Comparison of ENCODE assay signal across 7 mouse cellular contexts in the genomic region with DNA sequence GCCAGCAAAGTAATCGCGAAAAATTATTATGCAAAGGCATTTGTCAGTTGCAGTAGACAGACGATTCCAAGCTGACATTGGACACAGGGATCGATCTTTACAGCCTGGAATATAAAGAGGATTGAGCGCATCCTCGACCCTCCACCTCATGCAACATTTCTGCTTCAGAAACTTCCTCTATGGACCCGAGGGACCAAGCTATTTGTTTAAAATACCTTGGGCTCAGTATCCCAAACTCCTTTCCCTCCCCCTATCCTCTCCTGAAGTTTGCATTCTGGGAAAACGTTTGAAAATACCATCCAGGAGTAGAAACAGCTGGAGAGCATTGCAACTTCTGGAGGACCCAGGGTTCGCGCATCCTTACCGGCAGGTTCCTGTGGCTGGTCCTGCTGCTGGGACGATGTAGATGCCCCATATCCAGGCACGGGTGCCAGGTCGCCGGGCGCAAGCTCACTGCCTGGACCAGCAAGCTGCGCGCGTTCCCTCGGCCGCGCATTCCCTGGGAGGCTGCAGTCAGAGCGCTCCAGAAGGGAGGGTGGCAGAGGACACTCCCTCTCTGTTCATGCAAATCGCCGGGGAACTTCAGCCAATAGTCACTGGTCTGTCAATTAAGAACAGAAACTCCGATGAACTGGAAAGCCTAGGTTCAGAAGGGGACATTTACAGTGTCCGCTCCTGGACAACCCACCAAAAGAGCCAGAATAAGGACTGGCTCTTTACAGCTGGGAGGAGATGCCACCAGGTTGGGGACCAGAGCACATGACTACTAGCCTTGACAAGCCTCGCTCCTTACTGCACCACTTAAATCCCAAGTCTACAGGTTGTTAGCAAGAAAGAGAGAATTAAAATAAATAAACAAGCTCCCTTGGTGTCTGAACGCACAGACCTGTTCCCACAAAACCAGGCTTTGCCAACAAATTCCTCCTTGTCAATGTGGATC. TPM values are rescaled to one million over a fixed set of nuclear protein-coding genes. Genes with fewer than 3 reads are reported as not detected.
DNase-seq lines count a peak whose midpoint lies in the region; ATAC-seq and TF ChIP-seq lines count a peak whose summit lies in the region.

TSS of gene Pcdh20 (minus strand) at position 902 of the 940 bp plus-strand sequence.

- H3K4me1 ChIP-seq in ES-E14 (ENCODE audit: control insufficient read depth in 2 of 2, insufficient read depth in 2 of 2, low read length in 2 of 2, poor library complexity in 1 of 2) = no peaks in the 10 kb centered on the region
- H3K4me1 ChIP-seq in forebrain, embryonic 10.5 days = peaks cover 22% of the 10 kb centered on the region
- H3K4me1 ChIP-seq in hindbrain, embryonic 10.5 days (replicated peaks) = peaks cover 23% of the 10 kb centered on the region; the same call in 1 of the 2 replicates
- peaks cover 14% of the 10 kb centered on the region for H3K4me1 ChIP-seq in limb, embryonic 12.5 days (replicated peaks)

- no peaks in the 10 kb centered on the region for H3K79me3 ChIP-seq in C2C12 (ENCODE audit: low read depth)

- H3K9me3 ChIP-seq in ES-E14 (ENCODE audit: control insufficient read depth, insufficient read depth, low read depth, low read length) = no peaks in the 10 kb centered on the region
- H3K9me3 ChIP-seq in forebrain, embryonic 10.5 days = no peaks in the 10 kb centered on the region
- no peaks in the 10 kb centered on the region for H3K9me3 ChIP-seq in hindbrain, embryonic 10.5 days
- H3K9me3 ChIP-seq in limb, embryonic 12.5 days = no peaks in the 10 kb centered on the region

- H3K27me3 ChIP-seq in C2C12 (ENCODE audit: control insufficient read depth, insufficient read depth, insufficient read length) (no peaks in the 10 kb centered on the region), myocyte (ENCODE audit: control insufficient read depth, insufficient read depth, insufficient read length) (no peaks in the 10 kb centered on the region)
- peaks cover 45% of the 10 kb centered on the region for H3K27me3 ChIP-seq in forebrain, embryonic 10.5 days (ENCODE audit: poor library complexity, severe bottlenecking)
- H3K27me3 ChIP-seq in hindbrain, embryonic 10.5 days (ENCODE audit: insufficient read depth, poor library complexity, severe bottlenecking) = peaks cover 22% of the 10 kb centered on the region
- peaks cover 35% of the 10 kb centered on the region for H3K27me3 ChIP-seq in limb, embryonic 12.5 days

- no peak within 1 kb of the TSS for H3K27ac ChIP-seq in ES-E14 (ENCODE audit: insufficient read depth, low read depth, low read length, poor library complexity, severe bottlenecking)
- H3K27ac ChIP-seq in forebrain, embryonic 10.5 days = no peak within 1 kb of the TSS
- no peak within 1 kb of the TSS; the same call in 1 of the 2 replicates for H3K27ac ChIP-seq in hindbrain, embryonic 10.5 days
- H3K27ac ChIP-seq in limb, embryonic 12.5 days = no peak within 1 kb of the TSS

- no peak for TF ChIP-seq CTCF in C2C12 (IDR thresholded peaks at IDR 0.05; ENCODE audit: control insufficient read depth, insufficient read depth, insufficient read length)

- peak within 1 kb of the TSS; percentile 78 for H3K4me2 ChIP-seq in limb, embryonic 12.5 days
- H3K4me2 ChIP-seq in myocyte (ENCODE audit: low read depth) = peak within 1 kb of the TSS; percentile 83

- TF ChIP-seq POLR2A in myocyte (IDR thresholded peaks at IDR 0.05; ENCODE audit: insufficient read length, low read depth) = no peak

- H3K79me2 ChIP-seq in C2C12 (ENCODE audit: control insufficient read depth, insufficient read depth) = no peaks in the 10 kb centered on the region
- no peaks in the 10 kb centered on the region for H3K79me2 ChIP-seq in myocyte (ENCODE audit: control insufficient read depth, insufficient read depth)

- in situ Hi-C loops in ES-E14 (cut with MboI; ENCODE audit: low sequenced_read_pairs in 2 of 2, unreplicated experiment in 2 of 2) = no loop called here

- no peak within 1 kb of the TSS for H3K9ac ChIP-seq in ES-E14 (ENCODE audit: insufficient read depth, low read depth, low read length, poor library complexity, severe bottlenecking)
- H3K9ac ChIP-seq in limb, embryonic 12.5 days (replicated peaks) = 0 out of 2 replicates have a peak within 1 kb of the TSS, but pooled peaks have one; percentile 47

- H3ac ChIP-seq in C2C12 (ENCODE audit: control insufficient read depth, insufficient read length, low read depth) (peak within 1 kb of the TSS; percentile 60), myocyte (ENCODE audit: control insufficient read depth, insufficient read length) (no peak within 1 kb of the TSS)

- ATAC-seq in limb, embryonic 12.5 days (ENCODE audit: insufficient number of reproducible peaks, insufficient read depth, low FRiP score, low TSS enrichment, low read depth) = peak; percentile 84

- 1% methylated on average over 29 of the region's 29 CpGs for WGBS in forebrain, embryonic 10.5 days
- WGBS in hindbrain, embryonic 10.5 days = 1% methylated on average over 29 of the region's 29 CpGs
- WGBS in limb, embryonic 12.5 days = 2% methylated on average over 29 of the region's 29 CpGs

- DNase-seq in ES-E14 (ENCODE audit: low read depth, low spot score) = peak; percentile 29
- DNase-seq in forebrain, embryonic 10.5 days (ENCODE audit: extremely low spot score, low spot score) = peak; percentile 55
- peak; percentile 72 for DNase-seq in hindbrain, embryonic 10.5 days (ENCODE audit: low spot score)
- DNase-seq in T-cell, adult 2 months (ENCODE audit: low spot score) = no peak

- H3K36me3 ChIP-seq in C2C12 (ENCODE audit: control insufficient read depth, insufficient read depth) (no peaks in the 10 kb centered on the region), ES-E14 (ENCODE audit: control insufficient read depth, insufficient read depth, low read length, poor library complexity, severe bottlenecking) (no peaks in the 10 kb centered on the region), myocyte (ENCODE audit: control insufficient read depth, insufficient read depth) (no peaks in the 10 kb centered on the region)
- no peaks in the 10 kb centered on the region for H3K36me3 ChIP-seq in forebrain, embryonic 10.5 days (replicated peaks)
- H3K36me3 ChIP-seq in hindbrain, embryonic 10.5 days = no peaks in the 10 kb centered on the region
- no peaks in the 10 kb centered on the region for H3K36me3 ChIP-seq in limb, embryonic 12.5 days

- peak within 1 kb of the TSS; percentile 16 for H3K4me3 ChIP-seq in C2C12 (ENCODE audit: insufficient read depth, poor library complexity, severe bottlenecking)
- H3K4me3 ChIP-seq in ES-E14 (ENCODE audit: insufficient read depth in 1 of 2, low read depth in 1 of 2, low read length in 2 of 2, poor library complexity in 1 of 2, severe bottlenecking in 1 of 2) = peak within 1 kb of the TSS; percentile 35 to 50; a peak in 3 of 4 replicates
- peak within 1 kb of the TSS; percentile 60 for H3K4me3 ChIP-seq in forebrain, embryonic 10.5 days
- peak within 1 kb of the TSS; percentile 60 for H3K4me3 ChIP-seq in hindbrain, embryonic 10.5 days
- H3K4me3 ChIP-seq in limb, embryonic 12.5 days (replicated peaks) = peak within 1 kb of the TSS; percentile 44
- peak within 1 kb of the TSS; percentile 19 for H3K4me3 ChIP-seq in myocyte

TF ChIP-seq in C2C12, 6 proteins besides CTCF, POLR2A, EP300 and RAD21:
- TF ChIP-seq MYOG (IDR thresholded peaks at IDR 0.05; ENCODE audit: control insufficient read depth, extremely low read depth, insufficient read length) (no peak), CEBPB (IDR thresholded peaks at IDR 0.05; ENCODE audit: low read depth) (no peak), MYOD1 (IDR thresholded peaks at IDR 0.05; ENCODE audit: control insufficient read depth, insufficient read length, low read depth) (no peak), FOSL1 (IDR thresholded peaks at IDR 0.05; ENCODE audit: insufficient read depth, low read length, poor library complexity, severe bottlenecking) (no peak), USF1 (IDR thresholded peaks at IDR 0.05; ENCODE audit: low read depth) (no peak), MAX (IDR thresholded peaks at IDR 0.05) (no peak)

TF ChIP-seq in ES-E14, 5 proteins besides CTCF, POLR2A, EP300 and RAD21:
- TF ChIP-seq MAFK (IDR thresholded peaks at IDR 0.05; ENCODE audit: insufficient read depth, low read depth, low read length) (no peak), HCFC1 (IDR thresholded peaks at IDR 0.05; ENCODE audit: borderline replicate concordance, insufficient read depth, low read length) (no peak), ZC3H11A (IDR thresholded peaks at IDR 0.05; ENCODE audit: borderline replicate concordance, low read depth, low read length) (no peak), ZNF384 (IDR thresholded peaks at IDR 0.05; ENCODE audit: low read depth, low read length) (no peak), CHD2 (IDR thresholded peaks at IDR 0.05; ENCODE audit: low read depth, low read length) (no peak)

TF ChIP-seq in myocyte, 11 proteins besides CTCF, POLR2A, EP300 and RAD21:
- no peak for TF ChIP-seq REST (IDR thresholded peaks at IDR 0.05; ENCODE audit: insufficient read depth, insufficient read length)
- TF ChIP-seq SRF (IDR thresholded peaks at IDR 0.05; ENCODE audit: control insufficient read depth, insufficient read length, low read depth) = no peak

RNA-seq across cellular contexts. Expression of gene Pcdh20, which starts in this region (rescaled TPM):
- polyA plus RNA-seq in C2C12 (2012; fragmentation: generic; extraction: Trizol) (2.9 TPM), myocyte (2012; fragmentation: generic; extraction: Trizol) (0.05 TPM)
- total RNA-seq in ES-E14 (2012; rRNA removed) = 0.11 TPM in 1 of 2 replicates, not detected in the other
- 0.90 and 1.3 TPM in 2 replicates for polyA plus RNA-seq in forebrain, embryonic 10.5 days (2016; fragmentation: Nextera tagmentation; extraction: Ambion mirVana)
- polyA plus RNA-seq in hindbrain, embryonic 10.5 days (2016; fragmentation: Nextera tagmentation; extraction: Ambion mirVana) = 0.75 and 0.92 TPM in 2 replicates
- polyA plus RNA-seq in limb, embryonic 12.5 days (2016; fragmentation: Nextera tagmentation; extraction: Ambion mirVana) = 0.81 and 0.92 TPM in 2 replicates

Comparison
In these comparisons a context has a peak if more than half of its experiments do, and no peak if none do; other contexts are left out.
1. Peak in DNase-seq and H3K4me3 ChIP-seq in ES-E14; RNA of the gene not detected or under 1 TPM.
2. Peak in DNase-seq and H3K4me3 ChIP-seq in hindbrain, embryonic 10.5 days; RNA of the gene not detected or under 1 TPM.
3. Peak in ATAC-seq, H3K4me3 ChIP-seq, H3K9ac ChIP-seq and H3K4me2 ChIP-seq in limb, embryonic 12.5 days; RNA of the gene not detected or under 1 TPM.